Mouse (Mus musculus) CH12.LX (cell line): ENCODE measurements around the gene Grm5.

Experiments used
- CHD2 ChIP-seq: IDR thresholded peaks from 2 replicates; pipeline ENCODE4 v1.6.1; 2011; ENCODE audit warnings: low read length, improper control_type of control experiment
- CTCF ChIP-seq, 2 experiments: IDR thresholded peaks in 1 of 2; conservative IDR thresholded peaks in 1 of 2; 2 replicates each; pipeline ENCODE4 v1.5.1; 2011 to 2012; ENCODE audit warnings: low read depth in 2 of 2, low read length in 2 of 2, improper control_type of control experiment in 1 of 2, inconsistent platforms in 1 of 2, mild to moderate bottlenecking in 1 of 2, moderate library complexity in 1 of 2
- E2F4 ChIP-seq: IDR thresholded peaks from 2 replicates; pipeline ENCODE4 v1.6.1; 2011; ENCODE audit warnings: low read depth, low read length, improper control_type of control experiment; ENCODE audit not compliant: insufficient replicate concordance
- EP300 ChIP-seq: IDR thresholded peaks from 2 replicates; pipeline ENCODE4 v1.6.1; 2011; ENCODE audit warnings: low read length, improper control_type of control experiment
- ETS1 ChIP-seq: conservative IDR thresholded peaks from 2 replicates; pipeline ENCODE4 v1.6.1; 2012; ENCODE audit warnings: low read depth, mild to moderate bottlenecking, inconsistent platforms, low read length, improper control_type of control experiment, moderate library complexity
- HCFC1 ChIP-seq: IDR thresholded peaks from 2 replicates; pipeline ENCODE4 v1.6.1; 2012; ENCODE audit warnings: low read depth, mild to moderate bottlenecking, inconsistent platforms, low read length, improper control_type of control experiment
- MXI1 ChIP-seq: IDR thresholded peaks from 2 replicates; pipeline ENCODE4 v1.6.1; 2011; ENCODE audit warnings: mild to moderate bottlenecking, low read depth, low read length, improper control_type of control experiment
- POLR2A ChIP-seq: IDR thresholded peaks from 2 replicates; pipeline ENCODE4 v1.6.1; 2011; ENCODE audit warnings: low read depth, mild to moderate bottlenecking, improper control_type of control experiment, low read length
- POLR2AphosphoS2 ChIP-seq: IDR thresholded peaks from 2 replicates; pipeline ENCODE4 v1.6.1; 2011; ENCODE audit warnings: low read depth, low read length, improper control_type of control experiment
- TCF12 ChIP-seq: IDR thresholded peaks from 2 replicates; pipeline ENCODE4 v1.6.1; 2014; ENCODE audit warnings: low read depth, mild to moderate bottlenecking, inconsistent platforms, low read length, improper control_type of control experiment
- USF2 ChIP-seq: conservative IDR thresholded peaks from 2 replicates; pipeline ENCODE4 v1.6.1; 2011; ENCODE audit warnings: low read depth, low read length, improper control_type of control experiment
- ZC3H11A ChIP-seq: IDR thresholded peaks from 2 replicates; pipeline ENCODE4 v1.6.1; 2012; ENCODE audit warnings: low read depth, mild to moderate bottlenecking, inconsistent platforms, low read length, improper control_type of control experiment
- ZKSCAN1 ChIP-seq: IDR thresholded peaks from 2 replicates; pipeline ENCODE4 v1.6.1; 2012; ENCODE audit warnings: low read depth, inconsistent platforms, low read length, improper control_type of control experiment, borderline replicate concordance

DNA sequence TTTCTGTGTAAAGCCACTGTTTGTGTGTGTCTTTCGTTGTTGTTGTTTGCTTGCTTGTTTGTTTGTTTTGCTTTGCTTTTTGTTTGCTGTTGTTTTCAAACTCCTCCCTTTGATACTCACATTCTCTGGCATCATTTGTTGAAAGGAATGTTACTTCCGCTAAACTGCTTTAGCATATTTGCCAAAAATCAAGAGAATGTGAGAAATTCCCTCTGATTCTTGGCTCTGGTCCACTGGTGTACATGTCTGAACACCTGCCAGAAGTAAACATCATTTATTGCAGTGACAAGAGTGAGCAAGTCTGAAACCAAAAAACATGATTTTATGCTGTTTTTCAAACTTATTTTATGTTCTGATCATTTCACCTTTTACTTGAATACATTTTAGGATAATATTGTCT lies 80.1 kb downstream of the Grm5 start:
- no peak for TF ChIP-seq CHD2
- TF ChIP-seq TCF12, result no peak
- no peak for TF ChIP-seq EP300
- TF ChIP-seq ZC3H11A, result no peak
- TF ChIP-seq E2F4, result no peak
- no peak for TF ChIP-seq POLR2A
- no peak for TF ChIP-seq CTCF (conservative IDR thresholded peaks at IDR 0.05 in 1 of 2, IDR thresholded peaks at IDR 0.05 in 1 of 2; ENCODE audit: low read depth in 2 of 2, low read length in 2 of 2)
- no peak for TF ChIP-seq ZKSCAN1
- no peak for TF ChIP-seq HCFC1
- no peak for TF ChIP-seq MXI1
- no peak for TF ChIP-seq POLR2AphosphoS2
- no peak for TF ChIP-seq ETS1
- no peak for TF ChIP-seq USF2
